Mouse (Mus musculus): ENCODE measurements around the gene Gm20388.

The Gm20388 gene

DNA sequence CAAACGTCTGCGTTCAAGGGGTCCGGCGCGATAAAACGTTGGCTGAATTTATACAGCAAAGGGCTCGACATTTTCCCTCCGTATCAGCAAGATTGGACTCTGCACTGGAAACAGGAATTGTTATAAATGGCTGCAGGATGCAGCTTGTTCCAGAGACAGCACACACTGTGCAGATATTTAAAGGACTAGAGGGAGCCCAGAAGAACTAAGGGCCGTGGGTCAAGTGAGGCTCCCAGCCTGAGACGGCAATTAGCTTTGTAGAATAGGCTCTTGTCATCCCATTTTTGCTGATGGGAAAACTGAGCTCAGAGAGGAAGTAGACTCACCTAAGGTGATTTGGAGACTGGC lies 1462.0 kb downstream of the Gm20388 start:
- no peak for DNase-seq (ENCODE audit: extremely low spot score, low read depth, low spot score)

DNA sequence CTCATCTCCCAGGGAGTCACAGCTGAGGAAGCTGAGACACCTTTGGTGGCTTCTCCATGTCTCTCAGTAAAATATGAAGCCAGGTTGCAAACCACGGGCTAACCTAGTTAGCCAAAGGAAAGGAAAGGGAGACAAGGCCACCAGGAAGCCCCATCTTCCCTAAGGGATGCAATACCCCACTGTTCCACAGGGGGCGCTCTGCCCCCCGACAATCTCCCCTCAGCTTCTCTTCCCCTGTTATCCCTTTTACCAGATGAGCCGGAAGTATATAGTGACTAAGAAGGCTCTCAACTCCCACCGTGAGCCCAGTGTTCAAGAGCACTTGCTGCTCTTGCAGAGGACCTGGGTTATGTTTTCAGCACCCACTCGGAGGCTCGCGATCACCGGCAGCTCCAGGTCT lies 1463.6 kb downstream of the Gm20388 start:
- DNase-seq (ENCODE audit: extremely low spot score, low read depth, low spot score): no peak

DNA sequence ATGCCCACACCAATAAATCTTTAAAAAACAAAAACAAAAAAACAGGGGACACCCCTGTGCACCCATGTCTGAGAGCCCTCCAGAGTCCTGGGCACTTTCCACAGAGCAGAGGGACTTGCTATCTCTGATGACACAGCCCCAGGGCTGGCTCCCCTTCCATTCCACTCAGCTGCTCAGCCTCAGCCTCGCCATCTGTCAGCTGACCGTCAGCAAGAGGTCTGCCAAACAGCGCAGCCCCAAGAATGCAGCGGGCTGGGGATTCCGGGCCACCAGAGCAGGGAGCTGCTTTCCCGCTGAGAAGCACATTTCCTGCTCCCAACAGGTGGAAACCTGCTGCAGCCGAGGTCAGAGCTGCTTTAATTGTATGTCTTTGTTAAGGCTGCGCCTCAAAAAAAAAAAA lies 1464.1 kb downstream of the Gm20388 start:
- DNase-seq (ENCODE audit: extremely low spot score, low read depth, low spot score): no peak

DNA sequence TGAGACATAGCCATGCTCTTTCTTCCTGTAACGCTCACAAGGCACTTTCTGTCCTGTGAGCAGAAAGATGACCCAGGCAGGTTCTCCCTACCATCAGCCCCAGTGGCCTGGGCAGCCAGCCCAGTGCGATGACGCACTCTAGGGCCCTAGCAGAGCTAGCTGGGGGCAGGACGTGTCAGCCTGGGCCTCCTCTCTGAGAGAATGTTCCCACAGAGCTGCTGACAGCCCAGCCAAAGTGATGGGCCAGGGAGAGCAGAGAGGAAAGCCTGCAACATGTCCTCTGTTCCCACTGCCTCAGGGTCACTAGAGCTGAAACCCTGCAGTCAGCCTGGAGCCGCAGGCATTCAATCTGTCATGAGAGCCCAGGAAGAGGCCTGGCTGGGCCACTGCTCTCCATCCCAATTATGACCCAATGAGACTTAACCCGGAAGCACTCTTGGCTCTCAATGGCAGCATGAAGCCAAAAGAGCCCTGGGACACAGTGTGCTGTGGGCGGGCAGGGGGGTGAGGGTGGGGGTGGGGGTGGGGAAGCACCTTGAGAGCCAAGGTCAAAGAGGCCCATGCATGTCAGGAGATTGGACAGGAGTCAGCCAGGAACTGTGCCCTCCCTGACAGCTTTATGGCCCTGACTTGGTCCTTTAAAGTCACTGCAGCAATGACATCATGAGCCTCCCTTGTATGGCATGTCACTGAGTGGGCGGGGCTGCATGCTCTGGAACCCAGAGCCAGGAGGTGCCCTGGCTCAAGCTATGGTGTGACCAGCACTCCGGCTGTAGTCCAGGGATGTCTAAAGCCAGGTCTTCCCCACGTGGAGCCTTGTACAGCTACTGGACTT lies 1465.7 kb downstream of the Gm20388 start:
- DNase-seq (ENCODE audit: extremely low spot score, low read depth, low spot score): no peak

DNA sequence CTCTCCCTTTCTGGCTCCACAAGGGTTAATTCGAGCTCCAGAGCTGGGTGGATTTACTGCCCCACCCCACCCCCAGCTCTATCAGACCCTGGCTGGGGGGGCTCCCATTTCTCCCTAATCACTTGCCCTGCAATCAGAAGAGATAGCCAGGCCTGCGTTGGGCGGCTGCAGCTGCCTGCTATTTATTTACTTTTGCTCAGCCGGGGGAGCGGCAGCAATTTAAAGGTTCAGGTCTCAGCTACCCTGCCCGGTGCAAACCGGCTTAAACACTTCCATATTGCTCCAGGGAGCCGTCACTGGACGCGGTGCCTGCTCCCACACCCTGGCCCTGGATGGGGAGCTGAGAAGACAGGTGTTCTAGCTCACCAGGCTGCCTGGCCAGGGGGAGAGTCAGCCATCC lies 1467.0 kb downstream of the Gm20388 start:
- no peak for DNase-seq (ENCODE audit: extremely low spot score, low read depth, low spot score)

DNA sequence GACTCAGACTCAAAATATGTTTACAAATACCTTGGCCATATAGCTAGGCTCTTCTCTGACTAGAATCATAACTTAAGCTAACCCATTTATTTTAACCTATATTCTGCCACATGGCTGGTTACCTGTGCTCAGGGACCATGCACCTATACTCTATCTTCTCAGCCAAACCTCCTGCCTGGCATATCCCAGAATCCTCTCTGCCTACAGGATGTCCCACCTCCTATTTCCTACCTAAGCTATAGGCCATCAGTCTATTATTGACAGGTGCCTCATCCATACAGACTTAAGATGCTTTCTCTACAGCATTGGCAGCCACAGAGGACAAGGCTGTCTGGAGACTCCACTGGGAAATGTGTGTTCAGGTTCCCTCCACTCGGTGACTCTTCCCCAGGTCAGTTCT lies 1468.7 kb downstream of the Gm20388 start:
- no peak for DNase-seq (ENCODE audit: extremely low spot score, low read depth, low spot score)

DNA sequence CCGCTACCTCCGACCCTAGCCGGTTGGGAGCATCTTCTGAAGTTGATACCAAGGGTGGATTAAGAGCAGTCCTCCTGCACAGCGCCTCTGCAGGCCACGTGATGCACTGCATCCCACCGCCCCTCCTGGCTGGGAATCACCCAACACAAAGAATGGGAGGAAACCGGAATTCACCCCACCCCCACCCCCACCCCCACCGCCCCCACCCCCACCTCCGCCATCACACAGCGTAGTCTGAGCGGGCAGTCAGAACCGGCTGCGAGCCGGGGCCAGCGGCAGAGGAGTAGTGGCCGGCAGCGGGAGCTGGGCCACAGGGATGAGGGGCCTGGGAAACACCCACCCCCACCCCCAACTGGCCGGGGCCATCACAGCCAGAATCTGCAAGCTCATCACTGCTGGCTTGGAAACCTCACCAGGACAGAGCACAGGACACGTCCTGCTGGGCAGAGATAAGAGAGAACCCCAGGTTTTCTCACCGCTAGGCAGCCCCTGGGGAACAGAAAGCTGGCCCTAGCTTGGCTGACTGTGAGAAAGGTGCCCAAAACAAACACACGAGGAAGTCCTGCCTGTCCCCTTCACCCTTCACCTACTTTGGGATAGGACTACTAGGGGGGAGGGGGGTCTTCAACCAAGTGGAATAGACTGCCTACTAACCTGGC lies 1472.1 kb downstream of the Gm20388 start:
- no peak for DNase-seq (ENCODE audit: extremely low spot score, low read depth, low spot score)

DNA sequence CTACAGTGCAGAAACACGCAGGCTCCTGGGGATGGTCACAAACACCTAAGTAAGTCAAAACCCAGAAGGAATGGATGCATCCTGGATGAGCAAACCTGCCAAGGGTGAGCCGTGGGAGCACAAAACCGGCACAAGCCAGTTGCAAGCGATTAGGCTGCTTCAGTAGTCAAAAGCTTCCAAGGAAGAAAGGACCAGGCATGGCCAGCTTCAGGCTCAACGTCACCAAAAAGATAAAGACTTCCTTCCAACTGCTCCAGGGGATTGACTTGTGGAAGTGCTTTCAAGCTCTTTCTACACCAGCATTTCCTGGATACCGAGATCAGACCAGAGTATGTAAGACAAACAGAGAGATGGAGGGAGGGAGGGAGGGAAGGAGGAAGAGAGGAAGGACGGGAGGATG lies 1474.9 kb downstream of the Gm20388 start:
- no peak for DNase-seq (ENCODE audit: extremely low spot score, low read depth, low spot score)

DNA sequence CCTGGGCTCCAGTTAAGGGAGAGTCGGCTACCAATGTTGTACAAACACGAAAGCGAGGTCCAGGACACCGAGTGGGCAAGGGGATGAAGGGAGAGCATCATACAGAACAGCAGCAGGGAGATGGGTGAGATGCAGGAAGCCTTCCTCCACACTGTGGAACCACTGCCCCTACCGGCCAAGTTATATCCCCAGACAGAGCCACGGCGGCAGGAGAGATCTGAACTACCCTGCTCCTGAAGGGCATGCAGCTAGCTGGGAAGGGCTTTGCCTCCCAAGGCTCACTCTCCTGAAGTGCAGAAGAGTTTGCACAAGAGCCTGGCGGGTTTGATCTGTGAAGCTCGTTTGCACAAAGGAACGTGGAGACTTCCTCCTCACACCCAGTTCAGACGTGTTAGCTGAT lies 1480.0 kb downstream of the Gm20388 start:
- DNase-seq (ENCODE audit: extremely low spot score, low read depth, low spot score): no peak

DNA sequence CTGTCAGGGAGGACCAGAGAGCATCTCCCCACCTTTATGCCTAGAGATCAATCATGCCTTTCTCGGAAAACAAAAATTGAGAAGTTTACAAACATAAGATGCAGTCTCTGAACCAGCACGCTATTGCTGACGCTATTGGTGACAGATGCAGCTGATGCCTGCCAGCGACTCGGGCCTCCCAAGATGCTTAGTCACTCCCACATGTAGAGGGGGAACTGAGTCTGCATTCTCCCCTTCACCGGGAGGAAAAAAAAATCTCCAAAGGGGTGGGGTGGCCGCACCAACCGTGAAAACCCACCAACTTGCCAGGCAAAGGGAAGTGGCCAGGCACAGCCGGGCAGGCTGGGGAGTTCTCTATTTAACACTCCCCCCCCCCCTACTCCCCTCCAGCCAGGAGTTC lies 1480.6 kb downstream of the Gm20388 start:
- no peak for DNase-seq (ENCODE audit: extremely low spot score, low read depth, low spot score)

DNA sequence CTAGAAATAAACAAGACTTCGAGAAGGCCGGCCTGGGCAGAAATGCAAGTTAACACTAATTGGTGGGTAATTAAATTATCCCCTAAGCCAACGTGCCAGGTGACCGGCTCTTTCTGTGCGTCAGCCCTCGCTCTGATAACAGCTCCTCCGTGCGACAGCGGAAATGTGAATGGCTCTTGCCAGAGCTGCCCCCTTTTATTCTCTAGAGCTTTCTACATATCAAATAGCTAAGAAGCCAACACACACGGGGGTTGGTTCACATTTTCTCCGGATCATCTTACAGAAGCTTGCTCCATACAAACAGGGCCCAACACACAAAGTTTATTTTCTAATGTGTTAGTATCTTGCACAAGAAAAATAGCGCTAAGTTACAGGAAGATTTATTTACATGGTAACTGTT lies 1481.1 kb downstream of the Gm20388 start:
- DNase-seq (ENCODE audit: extremely low spot score, low read depth, low spot score): no peak

DNA sequence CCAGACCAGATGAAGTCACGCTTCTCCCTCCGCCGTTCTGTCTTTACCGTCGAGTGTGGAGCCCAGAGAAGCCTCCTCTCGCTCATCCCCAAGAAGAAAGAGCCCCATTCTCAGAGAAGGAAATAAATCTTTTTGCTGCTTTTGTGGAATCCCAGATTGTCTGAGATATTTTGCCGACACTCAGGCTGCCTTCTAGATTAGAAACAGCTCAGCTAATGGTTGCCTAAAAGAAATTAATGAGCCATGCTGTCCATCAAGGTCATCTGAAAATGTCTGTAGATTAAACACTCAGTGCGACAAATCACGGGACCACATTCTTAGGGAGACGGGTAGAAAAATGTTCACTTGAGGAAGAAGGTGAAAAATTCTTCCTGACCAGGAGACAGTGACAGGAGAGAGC lies 1481.8 kb downstream of the Gm20388 start:
- DNase-seq (ENCODE audit: extremely low spot score, low read depth, low spot score): no peak

DNA sequence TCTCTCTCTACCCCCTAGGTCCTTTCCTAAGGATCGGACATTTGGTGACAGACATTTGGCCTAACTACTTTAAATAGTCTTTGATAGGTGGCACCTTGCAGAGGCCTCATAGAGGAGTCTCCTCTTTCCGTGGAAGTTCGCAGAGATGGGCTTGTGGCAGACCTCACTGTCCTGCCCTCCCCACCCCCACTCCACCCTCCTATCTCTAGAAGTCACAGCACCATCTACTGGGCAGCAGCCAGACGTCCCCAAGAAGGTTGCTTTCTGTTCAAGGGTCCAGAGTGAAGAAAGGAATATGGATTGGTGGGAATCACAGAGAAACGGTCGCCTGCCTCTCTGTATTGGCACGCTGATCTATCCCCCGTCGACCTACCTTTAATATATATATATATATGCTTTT lies 1482.5 kb downstream of the Gm20388 start:
- no peak for DNase-seq (ENCODE audit: extremely low spot score, low read depth, low spot score)

DNA sequence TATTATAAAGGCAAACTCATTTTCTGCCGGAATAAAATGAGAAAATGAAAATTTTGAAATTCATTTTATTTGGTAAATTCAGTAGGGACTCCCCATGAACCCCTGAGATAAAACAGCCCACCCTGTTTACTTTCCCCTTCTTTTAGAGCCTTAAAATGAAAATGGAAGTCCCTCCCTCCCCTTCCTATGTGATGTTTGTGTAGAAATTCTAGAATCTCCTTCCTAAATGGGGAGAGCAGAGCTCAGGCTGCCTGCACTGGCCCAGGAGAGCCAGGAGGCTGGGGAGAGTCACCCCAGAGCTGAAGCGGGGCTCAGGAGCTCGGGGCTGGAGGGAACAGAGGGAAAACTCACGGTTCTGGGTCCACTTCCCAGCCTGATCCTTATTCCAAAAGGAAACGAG lies 1484.0 kb downstream of the Gm20388 start:
- no peak for DNase-seq (ENCODE audit: extremely low spot score, low read depth, low spot score)

DNA sequence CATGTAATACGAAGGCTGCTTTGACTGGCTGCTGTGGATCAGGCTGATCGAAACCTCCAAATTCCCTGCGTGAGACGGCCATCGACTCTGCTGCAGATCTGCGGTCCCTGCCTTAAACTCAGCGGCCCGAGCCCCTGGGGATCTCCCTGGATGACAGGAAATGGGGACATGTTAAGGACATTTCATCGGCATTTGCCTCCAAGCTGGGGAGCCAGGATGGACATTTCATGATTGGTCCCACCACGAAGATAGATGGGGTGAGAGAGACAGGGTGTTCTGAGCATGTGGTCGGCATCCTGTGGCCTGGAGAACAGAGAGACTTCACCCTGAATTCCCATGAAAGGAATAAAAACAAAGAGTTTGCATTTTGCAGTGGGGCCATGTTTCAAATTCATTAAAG lies 1484.7 kb downstream of the Gm20388 start:
- DNase-seq (ENCODE audit: extremely low spot score, low read depth, low spot score): no peak

DNA sequence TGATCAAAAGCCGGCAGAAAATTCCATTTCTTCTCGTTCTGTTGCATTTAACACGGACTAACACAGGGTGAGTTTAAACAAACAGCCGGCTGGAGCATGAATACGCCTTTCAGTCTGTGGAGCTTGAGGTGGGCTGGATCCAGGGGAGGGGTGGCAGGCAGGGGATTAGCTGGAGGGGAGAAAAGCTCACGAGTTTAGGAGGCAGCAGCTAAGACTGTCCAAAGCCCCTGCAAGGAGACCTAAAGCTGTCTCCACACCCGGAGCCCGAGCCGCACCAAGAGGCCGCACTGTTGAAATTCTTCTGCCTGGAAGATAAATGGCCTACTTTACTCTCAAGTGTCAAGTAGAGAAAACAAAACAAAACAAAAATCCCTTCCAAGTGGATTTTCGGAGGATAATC lies 1485.5 kb downstream of the Gm20388 start:
- no peak for DNase-seq (ENCODE audit: extremely low spot score, low read depth, low spot score)

DNA sequence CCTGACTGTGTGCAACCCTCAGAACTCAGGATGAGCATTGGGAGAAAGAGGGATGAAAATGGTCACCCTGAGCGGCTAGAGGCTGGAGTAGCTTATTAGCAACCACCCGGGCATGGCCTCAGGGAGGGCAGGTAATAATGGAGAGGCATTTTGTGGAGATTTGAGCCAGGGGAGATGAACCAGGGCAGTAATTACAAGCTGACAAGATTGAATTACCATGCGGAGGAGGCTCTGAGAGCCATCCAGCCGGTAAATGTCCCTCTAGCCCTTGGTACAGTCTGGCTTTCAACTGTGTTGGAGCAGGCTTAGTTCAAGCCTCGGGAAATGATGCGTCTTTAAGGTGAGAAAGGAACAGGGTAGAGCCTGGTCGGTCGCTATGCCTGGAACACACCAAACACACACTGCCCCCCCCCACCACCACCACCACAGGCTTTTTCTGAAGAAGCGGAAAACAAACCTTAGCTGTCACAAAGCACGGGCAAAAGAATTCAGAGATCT lies 1486.6 kb downstream of the Gm20388 start:
- no peak for DNase-seq (ENCODE audit: extremely low spot score, low read depth, low spot score)

DNA sequence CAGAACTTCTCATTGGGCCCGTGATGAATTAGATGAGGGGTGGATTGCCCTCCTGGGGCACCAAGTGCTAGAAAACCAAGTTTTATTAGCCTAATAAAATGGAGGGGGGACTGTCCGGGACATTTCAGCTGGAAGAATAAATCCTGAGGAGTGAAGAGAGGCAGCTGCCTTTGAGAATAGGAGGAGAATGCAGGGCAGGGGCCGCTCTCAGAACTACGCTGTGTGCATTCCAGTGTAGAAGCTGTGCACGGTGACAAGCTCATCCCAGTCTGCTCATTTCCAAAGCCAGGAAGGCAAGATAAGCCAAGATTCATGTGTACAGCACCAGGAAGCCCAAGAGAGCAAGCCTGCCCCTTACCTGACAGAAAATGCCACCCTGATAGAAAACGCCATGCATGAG lies 1487.4 kb downstream of the Gm20388 start:
- no peak for DNase-seq (ENCODE audit: extremely low spot score, low read depth, low spot score)

DNA sequence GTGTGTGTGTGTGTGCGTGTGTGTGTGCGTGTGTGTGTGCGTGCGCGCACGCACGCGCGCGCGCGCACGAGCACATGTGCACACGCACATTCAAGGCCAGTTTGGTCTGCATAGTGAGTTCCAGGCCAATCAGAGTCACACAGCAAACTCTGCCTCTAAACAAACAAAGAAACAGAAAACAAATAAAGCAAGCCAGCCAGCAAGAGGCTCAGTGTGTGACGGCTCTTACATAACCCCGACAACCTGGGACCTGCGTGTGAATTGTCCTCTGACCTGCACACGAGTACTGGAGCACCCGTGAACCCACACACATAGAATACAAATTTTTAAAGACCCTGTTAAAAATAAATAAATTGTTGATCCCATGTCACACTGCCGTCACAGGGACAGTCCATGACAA lies 1488.1 kb downstream of the Gm20388 start:
- DNase-seq (ENCODE audit: extremely low spot score, low read depth, low spot score): no peak

DNA sequence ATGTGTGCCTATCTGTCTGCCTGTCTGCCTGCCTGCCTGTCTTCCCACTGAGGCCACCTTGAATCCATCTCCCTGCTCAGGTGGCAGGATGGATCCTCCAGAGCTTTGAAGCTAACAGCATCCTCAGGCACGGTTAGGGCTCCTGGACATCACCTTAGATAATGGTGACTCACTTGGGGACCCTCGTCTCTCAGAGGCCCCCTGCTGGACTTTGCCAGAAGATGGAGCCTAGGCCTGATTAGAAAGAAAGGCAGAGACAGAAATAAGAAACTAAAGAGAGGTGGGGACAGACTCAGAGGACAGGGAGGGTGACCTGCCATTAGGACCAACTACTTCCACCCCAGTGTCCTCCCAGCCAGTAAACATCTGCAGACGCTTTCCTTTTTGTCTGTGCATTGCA lies 1488.5 kb downstream of the Gm20388 start:
- no peak for DNase-seq (ENCODE audit: extremely low spot score, low read depth, low spot score)

DNA sequence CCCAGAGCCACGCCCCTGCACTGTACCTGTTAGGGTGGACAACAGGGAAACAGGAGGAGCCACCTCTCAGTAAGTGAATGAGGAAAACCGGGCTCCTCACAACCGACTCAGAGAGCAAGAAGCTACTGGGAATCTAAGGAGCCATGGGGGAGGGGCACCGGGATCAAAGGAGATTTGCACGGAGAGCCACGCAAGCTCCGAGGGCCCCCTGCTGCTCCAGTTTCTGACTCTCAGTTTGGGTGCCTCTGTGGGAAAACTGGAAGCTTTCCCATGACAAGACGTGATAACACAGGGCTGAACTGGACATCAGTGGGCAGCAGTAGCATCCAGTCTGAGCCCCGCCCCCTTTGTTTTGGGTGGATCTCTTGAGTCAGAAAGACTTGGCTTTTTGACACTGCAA lies 1489.9 kb downstream of the Gm20388 start:
- no peak for DNase-seq (ENCODE audit: extremely low spot score, low read depth, low spot score)

DNA sequence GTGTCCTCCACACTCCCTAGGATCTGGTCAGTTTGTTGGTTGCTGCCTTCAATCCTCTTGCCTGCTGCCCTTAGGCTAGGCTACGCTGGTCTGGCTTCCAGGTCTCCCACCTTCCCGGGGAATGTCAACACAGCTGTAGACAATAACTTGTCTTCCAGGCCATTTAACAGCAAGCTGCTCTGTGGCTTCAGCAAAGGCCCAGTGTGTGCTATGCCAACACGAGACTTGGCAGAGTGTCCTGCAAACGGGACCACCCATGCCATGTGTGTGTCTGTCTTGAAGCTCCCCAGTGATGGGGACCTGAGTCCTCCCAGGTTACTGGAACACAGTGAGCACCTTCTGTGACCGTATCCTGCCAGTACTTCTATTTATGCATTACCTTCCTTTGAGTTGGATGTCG lies 1493.2 kb downstream of the Gm20388 start:
- no peak for DNase-seq (ENCODE audit: extremely low spot score, low read depth, low spot score)

DNA sequence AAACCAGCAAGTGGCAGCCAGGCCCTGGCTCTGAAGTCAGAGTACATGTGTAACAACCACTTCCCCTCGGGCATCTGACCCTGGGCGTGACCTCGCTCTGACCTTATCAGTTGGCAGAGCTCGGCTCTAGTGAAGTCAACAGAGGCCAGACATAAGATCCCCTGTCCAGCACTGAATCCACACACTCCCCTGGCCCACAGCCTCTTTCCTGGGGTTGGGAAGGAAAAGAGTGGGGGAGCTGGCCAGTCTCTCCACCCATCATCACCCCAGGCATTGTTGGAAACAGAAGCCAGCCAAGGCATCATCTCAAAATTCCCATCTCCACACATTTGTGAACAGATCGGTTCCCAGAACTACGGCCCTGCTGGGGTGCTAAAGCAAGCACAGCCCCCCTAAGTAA lies 1507.4 kb downstream of the Gm20388 start:
- no peak for DNase-seq (ENCODE audit: extremely low spot score, low read depth, low spot score)
